Mouse (Mus musculus) MEL (cell line): ENCODE measurements at regions not wholly inside any gene's neighbourhood (a gene's known extent, or its start where the extent isn't known, plus 50 kb on each side); places are given as distances from the start of the nearest gene placed in this dataset.

Experiments
- DNase-seq: peaks from one replicate; pipeline ENCODE4 v3.0.0; 2011; ENCODE audit warnings: low read depth, low spot score
- H3K27ac ChIP-seq: 2 replicates; pipeline ENCODE4 v1.5.1; 2012; ENCODE audit warnings: low read depth, mild to moderate bottlenecking, control low read depth, low read length, moderate library complexity; ENCODE audit not compliant: control insufficient read depth
- H3K27me3 ChIP-seq, 2 experiments: fragments of 150-350 bp in 1 of 2; sonication (generic) in 1 of 2; 2 replicates each; pipeline ENCODE4 v1.6.1; 2012; ENCODE audit warnings: low read length in 2 of 2, mild to moderate bottlenecking in 2 of 2, improper control_type of control experiment in 1 of 2, moderate library complexity in 1 of 2; ENCODE audit not compliant: insufficient read depth in 2 of 2, control insufficient read depth in 1 of 2
- H3K36me3 ChIP-seq, 2 experiments: 2 replicates each; pipeline ENCODE4 v1.6.1; 2012 to 2014; ENCODE audit warnings: low read length in 2 of 2, improper control_type of control experiment in 1 of 2, inconsistent platforms in 1 of 2, mild to moderate bottlenecking in 1 of 2; ENCODE audit not compliant: insufficient read depth in 2 of 2, control insufficient read depth in 1 of 2
- H3K4me1 ChIP-seq, 2 experiments: fragments of 150-350 bp in 1 of 2; sonication (generic) in 1 of 2; 2 replicates each; pipeline ENCODE4 v1.6.1; 2012; ENCODE audit warnings: low read length in 2 of 2, improper control_type of control experiment in 1 of 2, mild to moderate bottlenecking in 1 of 2; ENCODE audit not compliant: insufficient read depth in 2 of 2, control insufficient read depth in 1 of 2
- H3K4me3 ChIP-seq, 2 experiments: fragments of 150-350 bp in 1 of 2; sonication (generic) in 1 of 2; 2 replicates each; pipeline ENCODE4 v1.5.1; 2012; ENCODE audit warnings: low read depth in 2 of 2, low read length in 2 of 2, mild to moderate bottlenecking in 2 of 2, moderate library complexity in 2 of 2, control low read depth in 1 of 2, improper control_type of control experiment in 1 of 2; ENCODE audit not compliant: control insufficient read depth in 1 of 2, insufficient read depth in 1 of 2
- H3K79me2 ChIP-seq: 2 replicates; pipeline ENCODE4 v1.6.1; 2012; ENCODE audit warnings: mild to moderate bottlenecking, low read length, moderate library complexity; ENCODE audit not compliant: control insufficient read depth, poor library complexity, insufficient read depth
- H3K9ac ChIP-seq: 2 replicates; pipeline ENCODE4 v1.6.1; 2012; ENCODE audit warnings: low read depth, mild to moderate bottlenecking, control low read depth, low read length, moderate library complexity; ENCODE audit not compliant: control insufficient read depth, poor library complexity, severe bottlenecking
- H3K9me3 ChIP-seq: fragments of 150-350 bp; sonication (generic); replicated peaks from 2 replicates; pipeline ENCODE4 v1.6.1; 2012; ENCODE audit warnings: mild to moderate bottlenecking, low read length, improper control_type of control experiment, moderate library complexity; ENCODE audit not compliant: insufficient read depth
- CHD2 ChIP-seq: IDR thresholded peaks from 2 replicates; pipeline ENCODE4 v1.6.1; 2011; ENCODE audit warnings: low read length, improper control_type of control experiment
- CTCF ChIP-seq, 3 experiments: IDR thresholded peaks in 2 of 3; conservative IDR thresholded peaks in 1 of 3; 2 replicates each; pipeline ENCODE4 v1.5.1; 2011 to 2012; ENCODE audit warnings: low read length in 3 of 3, low read depth in 2 of 3, mild to moderate bottlenecking in 2 of 3, improper control_type of control experiment in 1 of 3, inconsistent platforms in 1 of 3, mixed read lengths in 1 of 3, moderate library complexity in 1 of 3; ENCODE audit not compliant: control insufficient read depth in 1 of 3, insufficient read depth in 1 of 3, poor library complexity in 1 of 3, severe bottlenecking in 1 of 3
- E2F4 ChIP-seq: IDR thresholded peaks from 2 replicates; pipeline ENCODE4 v1.6.1; 2011; ENCODE audit warnings: low read depth, low read length, improper control_type of control experiment, borderline replicate concordance
- EP300 ChIP-seq, 2 experiments: IDR thresholded peaks; 2 replicates each; pipeline ENCODE4 v1.6.1; 2011; ENCODE audit warnings: improper control_type of control experiment in 2 of 2, low read length in 2 of 2, low read depth in 1 of 2, mild to moderate bottlenecking in 1 of 2
- ETS1 ChIP-seq: IDR thresholded peaks from 2 replicates; pipeline ENCODE4 v1.6.1; 2012; ENCODE audit warnings: low read depth, mild to moderate bottlenecking, inconsistent platforms, low read length, improper control_type of control experiment, moderate library complexity
- GABPA ChIP-seq: IDR thresholded peaks from 2 replicates; pipeline ENCODE4 v1.6.1; 2012; ENCODE audit warnings: low read depth, mild to moderate bottlenecking, inconsistent platforms, low read length, improper control_type of control experiment, moderate library complexity
- HCFC1 ChIP-seq: IDR thresholded peaks from 2 replicates; pipeline ENCODE4 v1.6.1; 2012; ENCODE audit warnings: low read depth, mild to moderate bottlenecking, inconsistent platforms, low read length, improper control_type of control experiment, moderate library complexity
- JUND ChIP-seq: IDR thresholded peaks from 2 replicates; pipeline ENCODE4 v1.6.1; 2011; ENCODE audit warnings: low read depth, mild to moderate bottlenecking, improper control_type of control experiment, low read length
- KAT2A ChIP-seq: conservative IDR thresholded peaks from 2 replicates; pipeline ENCODE4 v1.6.1; 2012; ENCODE audit warnings: low read depth, low read length, improper control_type of control experiment, inconsistent platforms
- MAFK ChIP-seq: IDR thresholded peaks from 2 replicates; pipeline ENCODE4 v1.6.1; 2011; ENCODE audit warnings: low read depth, mild to moderate bottlenecking, low read length, improper control_type of control experiment, borderline replicate concordance
- MAZ ChIP-seq: IDR thresholded peaks from 2 replicates; pipeline ENCODE4 v1.6.1; 2012; ENCODE audit warnings: low read depth, mild to moderate bottlenecking, inconsistent platforms, low read length, improper control_type of control experiment
- NELFE ChIP-seq: IDR thresholded peaks from 2 replicates; pipeline ENCODE4 v1.6.1; 2011; ENCODE audit warnings: low read depth, low read length, improper control_type of control experiment
- NRF1 ChIP-seq: IDR thresholded peaks from 2 replicates; pipeline ENCODE4 v1.6.1; 2014; ENCODE audit warnings: low read depth, mild to moderate bottlenecking, inconsistent platforms, low read length, improper control_type of control experiment, moderate library complexity; ENCODE audit not compliant: poor library complexity, insufficient read depth, severe bottlenecking
- POLR2AphosphoS5 ChIP-seq: IDR thresholded peaks from 2 replicates; pipeline ENCODE4 v1.6.1; 2012; ENCODE audit warnings: low read depth, borderline replicate concordance, mild to moderate bottlenecking, inconsistent platforms, low read length, moderate library complexity, mixed read lengths
- USF2 ChIP-seq, 2 experiments: IDR thresholded peaks; 2 replicates each; pipeline ENCODE4 v1.6.1; 2011 to 2012; ENCODE audit warnings: improper control_type of control experiment in 2 of 2, low read length in 2 of 2, borderline replicate concordance in 1 of 2, inconsistent platforms in 1 of 2, low read depth in 1 of 2, mild to moderate bottlenecking in 1 of 2; ENCODE audit not compliant: insufficient read depth in 1 of 2

GRCm38 (mm10) chr7:37077698-37078097 lies 379.8 kb downstream of the Tshz3 start:
- no peak overlapping the region for H3K27ac ChIP-seq
- no peaks in the 10 kb centered on the region for H3K27me3 ChIP-seq
- no peaks in the 10 kb centered on the region for H3K79me2 ChIP-seq
- H3K36me3 ChIP-seq = no peaks in the 10 kb centered on the region
- H3K9ac ChIP-seq = no peak overlapping the region
- H3K4me1 ChIP-seq = no peaks in the 10 kb centered on the region
- H3K9me3 ChIP-seq = no peaks in the 10 kb centered on the region
- no peak overlapping the region for H3K4me3 ChIP-seq
- no peak for DNase-seq
- TF ChIP-seq HCFC1 = no peak
- no peak for TF ChIP-seq MAFK
- no peak for TF ChIP-seq E2F4
- TF ChIP-seq USF2 (IDR thresholded peaks at IDR 0.05; ENCODE audit: borderline replicate concordance in 1 of 2, insufficient read depth in 1 of 2, low read depth in 1 of 2, low read length in 2 of 2) = no peak
- TF ChIP-seq KAT2A = no peak
- no peak for TF ChIP-seq CHD2
- no peak for TF ChIP-seq MAZ
- TF ChIP-seq GABPA = no peak
- no peak for TF ChIP-seq JUND
- no peak for TF ChIP-seq NELFE

GRCm38 (mm10) chr7:37078140-37078539 lies 380.2 kb downstream of the Tshz3 start:
- no peaks in the 10 kb centered on the region for H3K9me3 ChIP-seq
- no peaks in the 10 kb centered on the region for H3K79me2 ChIP-seq
- no peak overlapping the region for H3K4me3 ChIP-seq
- H3K27me3 ChIP-seq = no peaks in the 10 kb centered on the region
- TF ChIP-seq USF2 (IDR thresholded peaks at IDR 0.05; ENCODE audit: borderline replicate concordance in 1 of 2, insufficient read depth in 1 of 2, low read depth in 1 of 2, low read length in 2 of 2) (no peak), EP300 (IDR thresholded peaks at IDR 0.05; ENCODE audit: low read depth in 1 of 2, low read length in 2 of 2) (no peak), ETS1 (no peak), NELFE (no peak), POLR2AphosphoS5 (no peak), CTCF (IDR thresholded peaks at IDR 0.05 in 2 of 3, conservative IDR thresholded peaks at IDR 0.05 in 1 of 3; ENCODE audit: control insufficient read depth in 1 of 3, insufficient read depth in 1 of 3, low read depth in 2 of 3, low read length in 3 of 3, poor library complexity in 1 of 3, severe bottlenecking in 1 of 3) (no peak), JUND (no peak), MAZ (no peak), NRF1 (no peak), KAT2A (no peak), E2F4 (no peak)
- H3K36me3 ChIP-seq = no peaks in the 10 kb centered on the region
- H3K9ac ChIP-seq = no peak overlapping the region
- DNase-seq = no peak
- H3K4me1 ChIP-seq = no peaks in the 10 kb centered on the region
- H3K27ac ChIP-seq = no peak overlapping the region
